ENCODE assay signal across 12 mouse cellular contexts in the genomic region with DNA sequence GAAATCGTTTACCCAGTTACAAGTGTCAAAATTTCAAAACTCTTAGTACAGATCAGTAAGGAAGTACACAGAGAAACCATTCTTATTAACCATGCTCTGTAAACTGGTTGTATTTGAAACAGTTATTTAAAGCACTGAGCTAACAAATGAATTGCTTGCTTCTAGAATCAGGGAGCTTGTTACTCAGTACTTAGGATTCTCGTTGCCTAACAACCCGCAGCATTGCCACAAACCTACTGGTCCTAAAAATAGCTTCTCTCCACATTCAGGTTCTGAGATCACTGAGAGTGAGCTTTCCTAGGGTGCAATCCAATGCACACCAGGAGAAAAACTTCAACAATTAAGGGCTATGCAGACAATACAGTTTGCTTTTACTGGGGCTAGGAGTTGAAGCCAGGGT. TPM values are rescaled to one million over a fixed set of nuclear protein-coding genes. Genes with fewer than 3 reads are reported as not detected.
DNase-seq lines count a peak whose midpoint lies in the region; ATAC-seq and TF ChIP-seq lines count a peak whose summit lies in the region.
"Had no signal": no experiment of that assay in that cellular context is flagged by ENCODE, and none has a peak within 500 bp of the region (broad histone marks: within the 10 kb centered on the region; RNA-seq: fewer than 3 reads in every experiment).

No protein-coding gene starts in this region.

- H3K36me3 ChIP-seq in heart, postnatal 0 days (replicated peaks; ENCODE audit: control insufficient read depth, insufficient read depth, low read length): peaks cover 32% of the 10 kb centered on the region

- peak; percentile 87 for ATAC-seq in heart, postnatal 0 days (ENCODE audit: insufficient read depth, low read depth)

- peak; percentile 13 to 59 for DNase-seq in layer of hippocampus, adult 18-20 months (ENCODE audit: low spot score in 2 of 2)
- DNase-seq in layer of hippocampus, postnatal 25 days (ENCODE audit: extremely low spot score in 1 of 2, low spot score in 1 of 2): no peak
- DNase-seq in Muller cell, postnatal 12 days (ENCODE audit: inconsistent ontology term): peak; percentile 42
- peak; percentile 86 for DNase-seq in NIH3T3 (ENCODE audit: low read depth)
- DNase-seq in heart, postnatal 0 days (ENCODE audit: low spot score): peak; percentile 88
- DNase-seq in spleen, postnatal 36 days (ENCODE audit: low spot score in 2 of 2): no peak
- no peak for DNase-seq in embryo, embryonic 10.5 days (ENCODE audit: low spot score)
- DNase-seq: cerebellum, adult 2 months; kidney, adult 2 months; liver, embryonic 13.5 days had no signal

- H3K27me3 ChIP-seq in heart, postnatal 0 days (ENCODE audit: control insufficient read depth, insufficient read depth, low read length): no peaks in the 10 kb centered on the region
- H3K27me3 ChIP-seq: liver, embryonic 13.5 days had no signal

- H3K4me2 ChIP-seq in heart, postnatal 0 days (ENCODE audit: low read depth, low read length): peak overlapping the region; percentile 45
- H3K4me2 ChIP-seq: hindbrain, embryonic 14.5 days; liver, embryonic 13.5 days had no signal

- WGBS in heart, postnatal 0 days: 37% methylated on average over 3 of the region's 3 CpGs

- peak overlapping the region; percentile 91 for H3K27ac ChIP-seq in heart, postnatal 0 days (ENCODE audit: low read depth)
- H3K27ac ChIP-seq: hindbrain, embryonic 14.5 days; liver, embryonic 13.5 days had no signal

- no peak overlapping the region for H3K4me3 ChIP-seq in heart, postnatal 0 days (ENCODE audit: low read depth, low read length)
- H3K4me3 ChIP-seq: liver, embryonic 13.5 days had no signal

- no peak overlapping the region for H3K9ac ChIP-seq in heart, postnatal 0 days (replicated peaks; ENCODE audit: low read depth, low read length)
- H3K9ac ChIP-seq: hindbrain, embryonic 14.5 days; liver, embryonic 13.5 days had no signal

- TF ChIP-seq CTCF in heart, postnatal 0 days (IDR thresholded peaks at IDR 0.05; ENCODE audit: low read depth): no peak

- TF ChIP-seq EP300 in heart, postnatal 0 days (IDR thresholded peaks at IDR 0.05; ENCODE audit: low read depth): no peak

- peaks cover 17% of the 10 kb centered on the region for H3K4me1 ChIP-seq in heart, postnatal 0 days (ENCODE audit: control insufficient read depth, insufficient read depth)

- H3K9me3 ChIP-seq in heart, postnatal 0 days (replicated peaks; ENCODE audit: control insufficient read depth, low read length): no peaks in the 10 kb centered on the region
- H3K9me3 ChIP-seq: liver, embryonic 13.5 days had no signal

RNA-seq across cellular contexts. Expression of a gene that starts 33.3 kb away (rescaled TPM):
- total RNA-seq in layer of hippocampus, adult 18-20 months (2021): 10 to 100 TPM; 37.5 to 41.3 TPM
- 10 to 100 TPM; 32.0 to 35.9 TPM for total RNA-seq in layer of hippocampus, postnatal 25 days (2021)
- total RNA-seq in heart, postnatal 0 days (2014; rRNA removed; ENCODE audit: low replicate concordance): 51.8 and 64.5 TPM in 2 replicates
- polyA plus RNA-seq in heart, postnatal 0 days (2015; fragmentation: Nextera tagmentation; extraction: Ambion mirVana): 54.4 and 54.7 TPM in 2 replicates

RNA-seq across cellular contexts. Expression of a gene that starts 57.6 kb away (rescaled TPM):
- total RNA-seq in layer of hippocampus, adult 18-20 months (2021): 10 to 100 TPM; 19.9 to 23.4 TPM
- 10 to 100 TPM; 18.6 to 21.1 TPM for total RNA-seq in layer of hippocampus, postnatal 25 days (2021)
- 78.0 and 101 TPM in 2 replicates for total RNA-seq in heart, postnatal 0 days (2014; rRNA removed; ENCODE audit: low replicate concordance)
- 87.2 and 94.9 TPM in 2 replicates for polyA plus RNA-seq in heart, postnatal 0 days (2015; fragmentation: Nextera tagmentation; extraction: Ambion mirVana)
- total RNA-seq: megakaryocyte-erythroid progenitor cell, adult 5-6 weeks had no signal

Comparison
In these comparisons a context has a peak if more than half of its experiments do, and no peak if none do; other contexts are left out.
1. DNase-seq: peak in layer of hippocampus, adult 18-20 months (2 of 2), Muller cell, postnatal 12 days (single experiment), NIH3T3 (single experiment) and heart, postnatal 0 days (single experiment); none in layer of hippocampus, postnatal 25 days (0 of 2), spleen, postnatal 36 days (0 of 2) and embryo, embryonic 10.5 days (single experiment).